Mouse (Mus musculus) stomach, embryonic 15.5 days (tissue): ENCODE data around the gene Galnt12. TPM values are rescaled to one million over a fixed set of nuclear protein-coding genes. Genes with fewer than 3 reads are reported as not detected.

ENCODE experiments used
- ATAC-seq: fragments of 200-750 bp; cut with Nextera tagmentation; 2 replicates; pipeline ENCODE4 v1.8.0; 2017; ENCODE audit warnings: low read depth, moderate number of reproducible peaks, moderate TSS enrichment; ENCODE audit not compliant: insufficient read depth, low FRiP score
- H3K27ac ChIP-seq: fragments of 300-500 bp; sonication (generic); 2 replicates; pipeline ENCODE4 v1.5.1; 2015; ENCODE audit warnings: mild to moderate bottlenecking, inconsistent platforms
- H3K27me3 ChIP-seq: fragments of 300-500 bp; sonication (generic); replicated peaks from 2 replicates; pipeline ENCODE4 v1.6.1; 2015; ENCODE audit warnings: inconsistent platforms
- H3K36me3 ChIP-seq: fragments of 300-500 bp; sonication (generic); 2 replicates; pipeline ENCODE4 v1.6.1; 2015; ENCODE audit warnings: inconsistent platforms
- H3K4me1 ChIP-seq: fragments of 300-500 bp; sonication (generic); 2 replicates; pipeline ENCODE4 v1.6.1; 2015; ENCODE audit warnings: inconsistent platforms
- H3K4me2 ChIP-seq: fragments of 300-500 bp; sonication (generic); 2 replicates; pipeline ENCODE4 v1.6.1; 2015; ENCODE audit warnings: mild to moderate bottlenecking, inconsistent platforms
- H3K4me3 ChIP-seq: fragments of 300-500 bp; sonication (generic); replicated peaks from 2 replicates; pipeline ENCODE4 v1.5.1; 2015; ENCODE audit warnings: inconsistent platforms
- H3K9ac ChIP-seq: fragments of 300-500 bp; sonication (generic); 2 replicates; pipeline ENCODE4 v1.6.1; 2015; ENCODE audit warnings: inconsistent platforms
- H3K9me3 ChIP-seq: fragments of 300-500 bp; sonication (generic); 2 replicates; pipeline ENCODE4 v1.6.1; 2016; ENCODE audit warnings: inconsistent platforms
- WGBS: fragments of 180-500 bp; shearing (Covaris S2); methylation state at CpG from one replicate; pipeline ENCODE4 v1.1.7; 2015; 5-methylcytosine and 5-hydroxymethylcytosine counted together
- polyA plus RNA-seq: library from polyadenylated mRNA; unstranded; fragments of >200 nt; fragmentation: Nextera tagmentation; extraction: Ambion mirVana; gene quantifications from 2 replicates; pipeline ENCODE4 v1.2.1, GENCODE M21; 2015

Gene Galnt12
- polyA plus RNA-seq, 1 experiment from 2014 or later, result 34.4 TPM

GRCm38 (mm10) chr4:47172314-47172713, 80.6 kb downstream of the Galnt12 start:
- Histone ChIP-seq H3K36me3 (no peaks in the 10 kb centered on the region), H3K27me3 (no peaks in the 10 kb centered on the region), H3K4me1 (no peaks in the 10 kb centered on the region; the same call in 1 of the 2 replicates), H3K9me3 (no peaks in the 10 kb centered on the region), H3K4me2 (no peak overlapping the region), H3K9ac (no peak overlapping the region), H3K4me3 (no peak overlapping the region), H3K27ac (no peak overlapping the region)
- no peak for ATAC-seq
- 50% methylated on average over 1 of the region's 1 CpGs for WGBS

Other genes starting within 250 kb of the Galnt12 start
- 0.08 and 0.12 TPM in 2 replicates for gene Gabbr2, start 100.0 kb upstream of the Galnt12 start, polyA plus RNA-seq
- gene Anks6, start 34.5 kb upstream of the Galnt12 start, polyA plus RNA-seq, result 4.5 and 5.0 TPM in 2 replicates
- gene Col15a1, start 116.3 kb downstream of the Galnt12 start, polyA plus RNA-seq, result 23.1 and 23.7 TPM in 2 replicates